Mouse (Mus musculus) forebrain, embryonic 16.5 days (tissue): ENCODE measurements around the gene Tfb2m. TPM values are rescaled to one million over a fixed set of nuclear protein-coding genes. Genes with fewer than 3 reads are reported as not detected.

Experiments
- ATAC-seq: fragments of 200-750 bp; cut with Nextera tagmentation; 2 replicates; pipeline ENCODE4 v1.8.0; 2017; ENCODE audit warnings: mild to moderate bottlenecking, moderate library complexity
- H3K27ac ChIP-seq: fragments of 300-500 bp; sonication (generic); 2 replicates; pipeline ENCODE4 v1.5.1; 2014; ENCODE audit warnings: low read length, control low read depth
- H3K27me3 ChIP-seq: fragments of 300-500 bp; sonication (generic); replicated peaks from 2 replicates; pipeline ENCODE4 v1.6.1; 2014; ENCODE audit warnings: low read length; ENCODE audit not compliant: control insufficient read depth, insufficient read depth
- H3K36me3 ChIP-seq: fragments of 300-500 bp; sonication (generic); 2 replicates; pipeline ENCODE4 v1.6.1; 2014; ENCODE audit not compliant: control insufficient read depth, insufficient read depth
- H3K4me1 ChIP-seq: fragments of 300-500 bp; sonication (generic); replicated peaks from 2 replicates; pipeline ENCODE4 v1.6.1; 2014; ENCODE audit warnings: low read length; ENCODE audit not compliant: control insufficient read depth, insufficient read depth
- H3K4me2 ChIP-seq: fragments of 300-500 bp; sonication (generic); 2 replicates; pipeline ENCODE4 v1.6.1; 2014; ENCODE audit warnings: mild to moderate bottlenecking, low read length, control low read depth
- H3K4me3 ChIP-seq: fragments of 300-500 bp; sonication (generic); replicated peaks from 2 replicates; pipeline ENCODE4 v1.5.1; 2014; ENCODE audit warnings: mild to moderate bottlenecking, low read length, control low read depth
- H3K9ac ChIP-seq: fragments of 300-500 bp; sonication (generic); replicated peaks from 2 replicates; pipeline ENCODE4 v1.6.1; 2014; ENCODE audit warnings: low read depth, low read length, control low read depth
- H3K9me3 ChIP-seq: fragments of 300-500 bp; sonication (generic); 2 replicates; pipeline ENCODE4 v1.6.1; 2016; ENCODE audit warnings: low read length; ENCODE audit not compliant: control insufficient read depth
- WGBS: fragments of 180-500 bp; shearing (Covaris S2); extraction: QIAGEN DNeasy Blood & Tissue Kit; methylation state at CpG from one replicate; pipeline ENCODE4 v1.1.7; 2014; 5-methylcytosine and 5-hydroxymethylcytosine counted together
- polyA plus RNA-seq: library from polyadenylated mRNA; unstranded; fragments of >200 nt; fragmentation: Nextera tagmentation; extraction: Ambion mirVana; gene quantifications from 2 replicates; pipeline ENCODE4 v1.2.1, GENCODE M21; 2015

The Tfb2m gene
- polyA plus RNA-seq, 1 experiment from 2014 or later: 45.5 TPM

DNA sequence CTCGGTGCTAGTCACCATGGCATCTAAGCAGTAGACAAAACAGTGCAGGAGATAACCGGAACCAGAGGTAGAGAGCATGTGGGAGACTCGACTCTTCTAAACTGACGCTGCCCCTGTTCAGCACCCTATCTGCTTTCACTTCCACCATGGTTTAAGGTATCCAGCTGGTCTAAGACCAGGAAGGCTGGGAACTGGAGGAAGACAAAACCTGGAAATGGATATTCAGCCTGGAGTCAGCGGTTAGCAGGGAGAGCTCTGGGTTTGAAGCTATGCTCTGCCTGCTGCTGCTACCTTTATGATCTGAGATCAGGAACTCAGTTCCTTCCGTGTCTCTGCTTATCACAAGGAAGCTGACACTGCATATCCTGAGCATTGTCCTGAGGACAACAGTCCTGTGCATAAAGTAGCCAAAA lies 36.0 kb upstream of the Tfb2m start:
- peak; percentile 77 for ATAC-seq
- Histone ChIP-seq H3K36me3 (0 out of 2 replicates have a peak, but pooled peaks cover 2% of the 10 kb centered on the region), H3K27me3 (no peaks in the 10 kb centered on the region), H3K27ac (peak overlapping the region; percentile 45), H3K4me3 (no peak overlapping the region), H3K4me2 (no peak overlapping the region), H3K9me3 (no peaks in the 10 kb centered on the region), H3K9ac (no peak overlapping the region), H3K4me1 (peaks cover 17% of the 10 kb centered on the region)
- 59% methylated on average over 6 of the region's 6 CpGs for WGBS

DNA sequence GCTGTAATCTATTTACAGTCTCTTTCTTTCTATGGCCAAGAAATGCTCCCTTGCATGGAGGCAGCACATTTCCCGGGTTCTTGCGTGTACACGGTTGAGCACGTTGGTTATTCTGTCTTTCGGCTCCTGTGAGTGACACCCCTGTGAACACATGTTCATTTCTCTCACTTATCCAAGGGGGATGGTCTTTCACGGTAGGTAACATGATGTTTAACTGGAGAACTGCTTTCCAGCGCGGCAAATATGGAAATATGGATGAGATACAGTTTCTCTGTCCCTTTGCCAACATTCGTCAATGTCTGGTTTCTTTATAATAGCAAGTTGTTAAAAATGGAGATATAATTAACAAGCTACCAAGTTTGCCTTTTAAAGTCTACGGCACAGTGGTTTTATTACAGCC lies 35.4 kb upstream of the Tfb2m start:
- ATAC-seq: peak; percentile 68
- H3K27ac ChIP-seq: peak overlapping the region; percentile 73
- 54% methylated on average over 10 of the region's 10 CpGs for WGBS

DNA sequence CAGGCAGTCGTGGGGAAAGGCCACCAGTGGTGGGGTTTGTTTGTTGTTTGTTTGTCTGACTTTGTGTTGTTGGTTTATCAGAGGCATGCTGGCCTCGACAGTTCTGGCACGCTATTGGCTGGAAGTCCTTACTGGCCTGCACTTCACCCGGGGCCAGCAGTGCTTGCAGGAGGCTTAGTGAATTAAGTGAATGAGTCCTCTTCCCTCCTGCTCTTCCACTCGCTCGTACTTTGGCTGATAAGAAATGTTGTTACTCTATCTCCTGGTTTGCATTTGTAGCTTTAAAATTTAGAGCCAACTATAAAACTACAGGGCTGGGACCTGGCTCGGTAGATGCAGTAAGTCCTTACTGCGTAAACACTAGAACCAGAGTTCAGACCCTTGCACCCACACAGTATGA lies 34.1 kb upstream of the Tfb2m start:
- no peak for ATAC-seq
- WGBS: 80% methylated on average over 8 of the region's 8 CpGs
- Histone ChIP-seq H3K27ac (no peak overlapping the region), H3K4me1 (peaks cover 15% of the 10 kb centered on the region), H3K9ac (no peak overlapping the region), H3K4me3 (no peak overlapping the region), H3K9me3 (no peaks in the 10 kb centered on the region), H3K36me3 (0 out of 2 replicates have a peak, but pooled peaks cover 2% of the 10 kb centered on the region), H3K27me3 (no peaks in the 10 kb centered on the region), H3K4me2 (no peak overlapping the region)

More for the DNA sequence above, 35.4 kb upstream of the Tfb2m start:
- Histone ChIP-seq H3K9ac (0 out of 2 replicates have a peak overlapping the region, but pooled peaks have one; percentile 17), H3K4me2 (peak overlapping the region; percentile 23; the same call in 1 of the 2 replicates), H3K36me3 (0 out of 2 replicates have a peak, but pooled peaks cover 2% of the 10 kb centered on the region), H3K4me1 (peaks cover 16% of the 10 kb centered on the region), H3K27me3 (no peaks in the 10 kb centered on the region), H3K9me3 (no peaks in the 10 kb centered on the region), H3K4me3 (no peak overlapping the region)

DNA sequence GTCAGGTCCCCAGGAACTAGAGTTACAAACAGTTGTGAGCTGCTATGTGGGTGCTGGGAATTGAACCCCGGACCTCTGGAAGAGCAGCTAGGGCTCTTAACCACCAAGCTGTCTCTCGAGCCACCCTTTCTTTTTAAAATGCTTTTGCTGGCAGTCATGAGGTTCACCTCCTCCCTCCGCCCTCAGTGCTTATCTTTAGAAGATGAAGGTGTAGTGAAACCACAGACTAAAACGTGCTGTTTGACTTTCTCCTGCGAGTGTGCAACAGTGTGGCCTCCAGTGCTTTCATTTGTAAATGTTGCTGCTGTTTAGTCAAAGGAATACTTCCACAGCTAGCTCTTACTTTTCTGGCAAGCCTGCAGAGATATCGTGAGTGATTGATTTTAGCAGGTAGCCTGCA lies 32.6 kb upstream of the Tfb2m start:
- no peak overlapping the region for H3K27ac ChIP-seq
- no peaks in the 10 kb centered on the region for H3K9me3 ChIP-seq
- H3K4me1 ChIP-seq: peaks cover 15% of the 10 kb centered on the region
- no peaks in the 10 kb centered on the region for H3K27me3 ChIP-seq
- H3K36me3 ChIP-seq: 0 out of 2 replicates have a peak, but pooled peaks cover 2% of the 10 kb centered on the region
- no peak overlapping the region for H3K9ac ChIP-seq
- no peak overlapping the region for H3K4me2 ChIP-seq
- no peak for ATAC-seq
- WGBS: 79% methylated on average over 6 of the region's 6 CpGs
- H3K4me3 ChIP-seq: no peak overlapping the region

DNA sequence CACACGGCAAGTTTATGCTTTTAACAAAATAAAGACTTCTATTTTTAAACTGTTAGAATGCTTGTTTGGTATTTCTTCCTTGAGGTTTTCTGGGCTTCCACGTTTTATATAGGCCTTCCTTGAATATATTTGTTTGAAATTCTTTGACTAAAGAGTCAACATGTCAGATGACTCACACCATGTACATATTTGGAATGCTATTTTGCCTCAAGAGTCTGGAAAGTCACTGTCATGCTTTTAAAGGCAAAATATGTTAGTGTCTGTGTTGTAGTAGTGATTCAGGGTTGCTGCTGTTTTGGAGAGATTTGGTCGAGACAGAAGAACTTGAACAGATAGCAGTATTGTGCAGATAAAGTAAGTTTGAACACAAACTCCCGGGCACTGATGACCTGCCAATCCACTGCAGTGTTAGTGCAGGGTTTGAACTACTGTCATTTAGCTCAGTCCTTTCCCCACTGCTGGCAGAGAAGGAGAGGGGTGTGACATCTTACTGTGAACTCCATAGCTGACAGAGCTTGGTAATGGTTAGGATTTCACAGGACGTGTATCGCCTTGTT lies 27.7 kb upstream of the Tfb2m start:
- WGBS: 84% methylated on average over 6 of the region's 6 CpGs

DNA sequence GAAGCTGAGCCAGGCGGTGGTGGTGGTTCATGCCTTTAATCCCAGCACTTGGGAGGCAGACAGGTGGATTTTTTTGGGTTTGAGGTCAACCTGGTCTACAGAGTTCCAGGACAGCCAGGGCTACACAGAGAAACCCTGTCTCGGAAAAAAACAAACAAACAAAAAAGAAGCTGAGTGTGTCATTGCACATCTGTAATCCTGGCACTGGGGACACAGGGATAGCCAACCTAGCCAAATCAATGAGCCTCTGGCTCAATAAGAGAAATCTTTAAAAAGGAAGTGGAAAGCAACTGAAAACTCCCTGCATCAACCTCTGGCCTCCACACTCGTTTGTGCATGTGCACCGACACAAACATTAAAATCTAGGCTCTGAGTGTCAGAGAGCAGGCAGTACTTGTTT lies 25.6 kb upstream of the Tfb2m start:
- Histone ChIP-seq H3K36me3 (no peaks in the 10 kb centered on the region), H3K4me2 (no peak overlapping the region), H3K9me3 (no peaks in the 10 kb centered on the region), H3K9ac (no peak overlapping the region), H3K4me1 (peaks cover 5% of the 10 kb centered on the region; the same call in 1 of the 2 replicates), H3K4me3 (no peak overlapping the region), H3K27ac (no peak overlapping the region), H3K27me3 (no peaks in the 10 kb centered on the region)
- no peak for ATAC-seq
- 91% methylated on average over 4 of the region's 4 CpGs for WGBS

More for the DNA sequence above, 27.7 kb upstream of the Tfb2m start:
- Histone ChIP-seq H3K4me2 (no peak overlapping the region), H3K9ac (no peak overlapping the region), H3K27me3 (no peaks in the 10 kb centered on the region), H3K4me1 (no peaks in the 10 kb centered on the region; the same call in 1 of the 2 replicates), H3K27ac (no peak overlapping the region), H3K4me3 (no peak overlapping the region), H3K9me3 (no peaks in the 10 kb centered on the region), H3K36me3 (no peaks in the 10 kb centered on the region)
- ATAC-seq: no peak

DNA sequence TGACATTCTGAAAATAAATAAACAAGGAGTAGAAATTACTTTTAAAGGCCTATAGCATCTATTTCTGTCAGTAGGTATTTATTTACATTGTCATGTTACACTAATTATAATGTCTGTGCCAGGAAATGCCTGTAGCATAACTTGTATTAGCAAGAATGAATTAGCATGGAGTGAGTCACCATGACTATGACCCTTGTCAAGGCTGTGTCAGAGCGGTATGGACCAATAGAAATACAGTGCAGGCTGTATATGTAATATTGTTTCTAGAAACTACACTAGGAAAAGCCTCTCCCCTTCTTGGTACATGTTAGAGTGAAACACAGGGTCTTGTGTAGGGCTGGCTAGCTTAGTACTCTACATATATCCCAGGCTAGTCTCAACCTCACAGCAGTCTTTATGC lies 24.4 kb upstream of the Tfb2m start:
- H3K27ac ChIP-seq: peak overlapping the region; percentile 18; the same call in 1 of the 2 replicates
- H3K36me3 ChIP-seq: no peaks in the 10 kb centered on the region
- H3K27me3 ChIP-seq: no peaks in the 10 kb centered on the region
- ATAC-seq: no peak
- H3K9me3 ChIP-seq: no peaks in the 10 kb centered on the region
- no peak overlapping the region for H3K9ac ChIP-seq
- WGBS: 93% methylated on average over 1 of the region's 1 CpGs
- H3K4me3 ChIP-seq: no peak overlapping the region
- no peak overlapping the region for H3K4me2 ChIP-seq
- peaks cover 5% of the 10 kb centered on the region; the same call in 1 of the 2 replicates for H3K4me1 ChIP-seq

DNA sequence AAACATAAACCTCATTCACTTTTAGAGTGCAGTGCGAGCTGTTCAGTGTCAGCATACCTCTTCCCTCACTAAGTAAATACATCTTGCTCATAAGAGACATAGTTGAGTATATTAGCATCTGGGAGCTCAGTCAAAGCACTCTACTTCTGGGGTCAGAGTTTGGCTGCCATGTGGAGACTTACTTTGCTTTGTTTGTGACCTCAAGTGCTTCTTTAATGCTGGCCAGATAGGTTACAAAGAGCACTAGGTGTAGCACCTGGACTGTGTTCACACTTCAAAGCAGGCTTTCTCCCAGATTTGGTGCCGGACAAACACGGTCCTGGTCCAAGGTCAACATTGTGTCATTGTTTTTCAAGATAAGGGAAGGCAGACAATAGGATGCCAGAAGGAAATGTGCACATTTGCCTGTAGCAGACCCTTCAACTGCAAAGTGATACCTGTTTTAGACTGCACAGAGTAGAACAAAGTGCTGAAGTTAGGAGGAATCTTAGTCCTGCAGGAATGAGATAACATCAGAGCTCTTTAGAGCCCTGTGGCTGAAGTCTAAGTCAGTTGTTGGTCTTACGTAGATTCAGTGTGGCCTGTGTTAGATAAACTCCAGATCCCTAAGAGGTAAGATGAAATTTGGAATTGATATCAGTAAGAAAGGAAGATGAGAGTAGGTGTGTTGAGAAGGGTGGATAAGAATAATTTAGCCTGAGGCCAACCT lies 22.8 kb upstream of the Tfb2m start:
- Histone ChIP-seq H3K4me1 (peaks cover 5% of the 10 kb centered on the region; the same call in 1 of the 2 replicates), H3K9ac (no peak overlapping the region), H3K4me2 (no peak overlapping the region), H3K4me3 (no peak overlapping the region), H3K27me3 (no peaks in the 10 kb centered on the region), H3K36me3 (no peaks in the 10 kb centered on the region), H3K9me3 (no peaks in the 10 kb centered on the region), H3K27ac (no peak overlapping the region)
- WGBS: 91% methylated on average over 4 of the region's 4 CpGs
- ATAC-seq: no peak

DNA sequence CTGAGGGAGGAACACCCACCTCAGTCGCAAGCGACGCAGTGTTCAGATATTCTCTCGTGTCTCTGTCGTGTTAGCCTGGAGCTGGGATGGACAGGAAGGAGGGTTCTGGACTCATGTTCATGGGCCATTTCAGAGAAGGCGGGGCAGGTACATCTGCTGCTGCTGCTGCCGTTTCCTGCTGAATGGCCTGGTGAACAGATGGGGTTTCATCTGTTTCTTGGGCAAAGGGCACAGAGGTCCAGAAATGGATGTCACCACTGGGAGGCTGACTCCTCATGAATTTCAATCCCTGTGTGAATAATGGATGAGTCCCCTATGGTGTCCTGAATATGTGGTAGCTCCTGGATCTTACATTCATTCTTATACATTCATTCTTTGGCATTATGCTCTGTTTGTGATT lies 21.5 kb upstream of the Tfb2m start:
- WGBS: 80% methylated on average over 7 of the region's 7 CpGs
- Histone ChIP-seq H3K27ac (no peak overlapping the region), H3K9ac (no peak overlapping the region), H3K4me1 (peaks cover 5% of the 10 kb centered on the region; the same call in 1 of the 2 replicates), H3K27me3 (no peaks in the 10 kb centered on the region), H3K4me2 (no peak overlapping the region), H3K4me3 (no peak overlapping the region), H3K36me3 (no peaks in the 10 kb centered on the region), H3K9me3 (no peaks in the 10 kb centered on the region)
- no peak for ATAC-seq
